Mouse (Mus musculus) megakaryocyte, embryonic 14.5 days (primary cell): ENCODE measurements around the gene Sec24a. TPM values are rescaled to one million over a fixed set of nuclear protein-coding genes. Genes with fewer than 3 reads are reported as not detected.
"Not testable (repeated sequence)": the region's sequence is repeated elsewhere in the genome, so short reads cannot be mapped to it uniquely, and the experiment has no call there.

ENCODE experiments used
- H3K27me3 ChIP-seq: replicated peaks from 2 replicates; pipeline ENCODE3; 2012; ENCODE audit warnings: inconsistent platforms
- H3K36me3 ChIP-seq: replicated peaks from 2 replicates; pipeline ENCODE3; 2012; ENCODE audit warnings: low read length, inconsistent platforms, mixed read lengths
- H3K4me1 ChIP-seq: 2 replicates; pipeline ENCODE4 v1.6.1; 2012; ENCODE audit warnings: inconsistent platforms
- H3K4me3 ChIP-seq: replicated peaks from 2 replicates; pipeline ENCODE3; 2012; ENCODE audit warnings: moderate library complexity, mild to moderate bottlenecking, inconsistent platforms
- H3K9me3 ChIP-seq: 2 replicates; pipeline ENCODE4 v1.6.1; 2012; ENCODE audit warnings: inconsistent platforms
- FLI1 ChIP-seq: IDR thresholded peaks from 2 replicates; pipeline ENCODE4 v1.6.1; 2012; ENCODE audit warnings: low read length, inconsistent platforms, mixed read lengths
- GATA1 ChIP-seq: IDR thresholded peaks from 3 replicates; pipeline ENCODE4 v1.6.1; 2012; ENCODE audit warnings: mixed read lengths, low read length, inconsistent platforms, borderline replicate concordance
- polyA plus RNA-seq: library from polyadenylated mRNA; stranded (reverse); fragments of >175 nt; gene quantifications from 2 replicates; pipeline ENCODE4 v1.2.3, GENCODE M21; 2012; ENCODE audit warnings: low replicate concordance; ENCODE audit not compliant: insufficient read depth

Sec24a gene
- polyA plus RNA-seq, 1 experiment: 2.6 TPM

- TF ChIP-seq FLI1 (no peak), GATA1 (no peak)
- no peaks in the 10 kb centered on the region for H3K27me3 ChIP-seq
- peaks cover 4% of the 10 kb centered on the region; the same call in 1 of the 2 replicates for H3K9me3 ChIP-seq
- no peak overlapping the region for H3K4me3 ChIP-seq
- H3K4me1 ChIP-seq: peaks cover 12% of the 10 kb centered on the region
- peaks cover 79% of the 10 kb centered on the region for H3K36me3 ChIP-seq
Measured at GRCm38 (mm10) chr11:51746096-51746495, 17.3 kb downstream of the Sec24a start.

GRCm38 (mm10) chr11:51740701-51741100 is 22.7 kb downstream of the Sec24a start:
- no peak for TF ChIP-seq GATA1
- no peak for TF ChIP-seq FLI1
- no peaks in the 10 kb centered on the region for H3K9me3 ChIP-seq
- peaks cover 79% of the 10 kb centered on the region for H3K36me3 ChIP-seq
- peaks cover 15% of the 10 kb centered on the region for H3K4me1 ChIP-seq
- H3K27me3 ChIP-seq: no peaks in the 10 kb centered on the region
- H3K4me3 ChIP-seq: no peak overlapping the region

GRCm38 (mm10) chr11:51738651-51739403 is 24.6 kb downstream of the Sec24a start:
- no peaks in the 10 kb centered on the region for H3K27me3 ChIP-seq
- no peaks in the 10 kb centered on the region for H3K9me3 ChIP-seq
- H3K4me1 ChIP-seq: peaks cover 15% of the 10 kb centered on the region
- no peak overlapping the region for H3K4me3 ChIP-seq
- TF ChIP-seq FLI1 (no peak), GATA1 (no peak)
- peaks cover 83% of the 10 kb centered on the region for H3K36me3 ChIP-seq

GRCm38 (mm10) chr11:51734218-51734617 is 29.2 kb downstream of the Sec24a start:
- H3K9me3 ChIP-seq, H3K27me3 ChIP-seq, H3K4me3 ChIP-seq, H3K4me1 ChIP-seq: not testable (repeated sequence)
- peaks cover 88% of the 10 kb centered on the region for H3K36me3 ChIP-seq

- Histone ChIP-seq H3K9me3 (no peaks in the 10 kb centered on the region), H3K4me3 (no peak overlapping the region), H3K4me1 (no peaks in the 10 kb centered on the region), H3K27me3 (no peaks in the 10 kb centered on the region), H3K36me3 (peaks cover 79% of the 10 kb centered on the region)
- TF ChIP-seq GATA1 (no peak), FLI1 (no peak)
Measured at GRCm38 (mm10) chr11:51732883-51733282, 30.6 kb downstream of the Sec24a start.

- no peak for TF ChIP-seq GATA1
- no peak for TF ChIP-seq FLI1
- Histone ChIP-seq H3K9me3 (no peaks in the 10 kb centered on the region), H3K36me3 (peaks cover 93% of the 10 kb centered on the region)
Measured at GRCm38 (mm10) chr11:51721066-51721465, 42.4 kb downstream of the Sec24a start.

GRCm38 (mm10) chr11:51707080-51707479 is 56.4 kb downstream of the Sec24a start:
- peaks cover 86% of the 10 kb centered on the region for H3K36me3 ChIP-seq
- no peaks in the 10 kb centered on the region for H3K27me3 ChIP-seq
- no peak for TF ChIP-seq FLI1
- no peak for TF ChIP-seq GATA1
- no peaks in the 10 kb centered on the region for H3K9me3 ChIP-seq
- H3K4me1 ChIP-seq: peaks cover 3% of the 10 kb centered on the region
- no peak overlapping the region for H3K4me3 ChIP-seq

More at GRCm38 (mm10) chr11:51721066-51721465, 42.4 kb downstream of the Sec24a start:
- Histone ChIP-seq H3K27me3 (no peaks in the 10 kb centered on the region), H3K4me3 (no peak overlapping the region), H3K4me1 (no peaks in the 10 kb centered on the region)

- Histone ChIP-seq H3K27me3 (no peaks in the 10 kb centered on the region), H3K36me3 (peaks cover 86% of the 10 kb centered on the region), H3K4me1 (peaks cover 3% of the 10 kb centered on the region), H3K4me3 (no peak overlapping the region), H3K9me3 (no peaks in the 10 kb centered on the region)
- TF ChIP-seq GATA1 (no peak), FLI1 (no peak)
Measured at GRCm38 (mm10) chr11:51706451-51706850, 57.0 kb downstream of the Sec24a start.

- TF ChIP-seq GATA1 (no peak), FLI1 (no peak)
- Histone ChIP-seq H3K4me1 (peaks cover 3% of the 10 kb centered on the region), H3K4me3 (no peak overlapping the region), H3K9me3 (0 out of 2 replicates have a peak, but pooled peaks cover 2% of the 10 kb centered on the region), H3K36me3 (peaks cover 90% of the 10 kb centered on the region), H3K27me3 (no peaks in the 10 kb centered on the region)
Measured at GRCm38 (mm10) chr11:51703379-51703998, 59.9 kb downstream of the Sec24a start.

GRCm38 (mm10) chr11:51702831-51703230 is 60.6 kb downstream of the Sec24a start:
- TF ChIP-seq GATA1 (no peak), FLI1 (no peak)
- H3K27me3 ChIP-seq: no peaks in the 10 kb centered on the region
- H3K4me1 ChIP-seq: peaks cover 3% of the 10 kb centered on the region
- no peak overlapping the region for H3K4me3 ChIP-seq
- H3K9me3 ChIP-seq: 0 out of 2 replicates have a peak, but pooled peaks cover 2% of the 10 kb centered on the region
- peaks cover 89% of the 10 kb centered on the region for H3K36me3 ChIP-seq
